Mouse (Mus musculus): ENCODE data around the gene Olfr1474.
"Not testable (repeated sequence)": the region's sequence is repeated elsewhere in the genome, so short reads cannot be mapped to it uniquely, and the experiment has no call there.

Olfr1474 gene

GRCm38 (mm10) chr19:13469265-13469664 is at the start of gene Olfr1474:
TSS of gene Olfr1474 (plus strand) at chr19:13469565.
- not testable (repeated sequence) for DNase-seq (ENCODE audit: low spot score)

DNA sequence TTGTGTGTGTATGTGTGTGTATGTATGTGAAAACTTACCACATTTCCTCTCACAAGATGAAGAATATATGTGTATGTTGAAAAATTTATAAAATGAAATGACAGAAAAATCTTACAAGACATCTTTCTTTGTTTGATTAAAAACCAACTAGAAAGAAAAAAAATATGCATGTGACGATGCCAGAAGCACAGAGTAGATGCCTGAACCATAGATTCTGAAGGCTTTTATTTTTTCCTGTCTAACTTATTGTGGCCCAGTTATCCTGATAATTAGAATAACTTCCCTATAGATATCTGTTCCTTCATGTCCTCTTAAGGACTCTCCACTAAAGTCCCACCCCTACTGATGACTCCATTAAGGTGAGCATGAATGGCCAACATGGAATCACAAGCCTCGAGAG is 26.3 kb upstream of the Olfr1474 start, which contains the start of gene Olfr1471:
TSS of gene Olfr1471 (plus strand) at position 301 of the 400 bp plus-strand sequence.
- not testable (repeated sequence) for DNase-seq (ENCODE audit: low spot score)

GRCm38 (mm10) chr19:13455986-13456385 is 13.4 kb upstream of the Olfr1474 start, which contains the start of gene Olfr1472:
TSS of gene Olfr1472 (minus strand) at chr19:13456086.
- DNase-seq (ENCODE audit: low spot score) = no peak

DNA sequence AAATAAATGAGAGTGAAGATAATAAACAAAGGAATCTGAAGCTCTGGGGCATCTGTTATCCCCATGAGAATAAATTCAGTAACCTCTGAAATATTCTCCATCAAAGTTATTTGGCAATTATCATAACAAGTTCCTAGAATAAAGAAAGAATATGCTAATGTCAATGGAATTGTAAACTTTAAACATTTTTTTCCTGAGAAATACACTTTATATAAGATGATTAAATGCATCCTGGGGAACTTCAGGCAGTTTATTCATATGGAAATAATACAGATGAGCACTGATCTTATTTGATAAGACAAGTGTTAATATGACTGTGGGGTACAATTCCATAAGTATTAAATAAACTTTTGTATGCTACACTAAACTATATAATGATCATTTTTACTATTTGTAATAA is 10.7 kb downstream of the Olfr1474 start, which contains the start of gene Olfr1475:
TSS of gene Olfr1475 (minus strand) at position 101 of the 400 bp plus-strand sequence.
- no peak for DNase-seq (ENCODE audit: low spot score)

DNA sequence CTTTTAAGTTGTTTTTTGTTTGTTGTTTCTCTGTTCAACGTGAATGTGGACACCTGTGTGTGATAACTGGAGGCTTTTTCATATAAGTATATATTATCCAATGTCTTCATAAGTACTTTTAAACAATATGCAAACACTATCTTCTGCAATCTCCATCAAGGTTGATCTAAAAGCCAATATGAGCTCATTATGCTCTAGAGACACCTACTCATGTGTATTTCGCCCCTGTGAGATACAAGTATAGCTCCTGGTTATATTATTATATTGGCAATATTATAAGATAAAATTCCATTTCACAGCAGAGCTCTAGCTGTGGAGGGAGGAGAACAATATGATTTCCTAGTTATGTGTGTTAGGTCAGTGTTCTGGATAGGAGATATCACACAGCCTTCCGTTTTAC is 30.9 kb downstream of the Olfr1474 start, which contains the start of gene Olfr1477:
TSS of gene Olfr1477 (plus strand) at position 301 of the 400 bp plus-strand sequence.
- no peak for DNase-seq (ENCODE audit: low spot score)
